Comparison of ENCODE assay signal across 16 mouse cellular contexts in genomic region chr16:25663116-25663515, GRCm38 (mm10).
"Had no signal": no experiment of that assay in that cellular context is flagged by ENCODE, and none has a peak within 500 bp of the region (broad histone marks: within the 10 kb centered on the region; RNA-seq: fewer than 3 reads in every experiment).

No protein-coding gene starts in this region.

- H3K27me3 ChIP-seq: neural tube, embryonic 13.5 days; neural tube, embryonic 15.5 days; stomach, embryonic 15.5 days had no signal

- H3K4me3 ChIP-seq: neural tube, embryonic 13.5 days; neural tube, embryonic 15.5 days; stomach, embryonic 15.5 days had no signal

- H3K27ac ChIP-seq: neural tube, embryonic 13.5 days; neural tube, embryonic 15.5 days; stomach, embryonic 15.5 days; stomach, postnatal 0 days had no signal

- H3K9me3 ChIP-seq: neural tube, embryonic 13.5 days; neural tube, embryonic 15.5 days; stomach, embryonic 15.5 days had no signal

- H3K4me1 ChIP-seq: neural tube, embryonic 15.5 days; stomach, embryonic 15.5 days had no signal

- H3K36me3 ChIP-seq: neural tube, embryonic 13.5 days; neural tube, embryonic 15.5 days; stomach, embryonic 15.5 days had no signal

- H3K4me2 ChIP-seq: neural tube, embryonic 13.5 days; neural tube, embryonic 15.5 days; stomach, embryonic 15.5 days had no signal

- DNase-seq: retina, postnatal 1 day; right cerebral cortex, adult 18-20 months; right cerebral cortex, postnatal 14 days; right cerebral cortex, postnatal 25 days; right cerebral cortex, postnatal 4 days; spleen, adult 18-20 months; thymus, adult 18-20 months; thymus, adult 2 months; thymus, postnatal 14 days; thymus, postnatal 25 days; thymus, postnatal 36 days; thymus, postnatal 4 days had no signal

- H3K9ac ChIP-seq: neural tube, embryonic 13.5 days; neural tube, embryonic 15.5 days; stomach, embryonic 15.5 days had no signal
